Mouse (Mus musculus): Measurements from ENCODE around the gene Egln3.
A peak's percentile ranks its signal among the peaks of the same experiment; 100 is the strongest.

The Egln3 gene

GRCm38 (mm10) chr12:54202276-54202675 is 1.4 kb downstream of the Egln3 start:
- DNase-seq = no peak

- DNase-seq = no peak
These were observed 2.8 kb downstream of the Egln3 start for GRCm38 (mm10) chr12:54200856-54201255.

DNA sequence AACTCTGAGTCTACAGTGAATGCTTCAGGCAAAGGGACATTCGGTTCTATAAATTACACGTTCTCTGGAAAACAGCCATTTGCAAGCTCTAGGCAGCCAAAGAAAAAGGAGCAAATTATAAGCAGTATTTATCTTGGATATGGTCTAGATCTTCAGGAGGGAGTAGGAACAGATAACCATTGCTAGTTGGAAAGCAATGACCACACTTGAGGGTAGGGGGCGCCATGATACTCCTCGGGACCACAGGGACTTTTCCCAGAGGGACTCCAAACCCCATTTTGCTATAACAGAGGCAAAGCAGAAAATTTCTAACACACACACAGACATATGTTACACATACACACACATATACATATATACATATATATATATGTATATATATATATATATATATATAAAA is 3.5 kb downstream of the Egln3 start:
- no peak for DNase-seq

DNA sequence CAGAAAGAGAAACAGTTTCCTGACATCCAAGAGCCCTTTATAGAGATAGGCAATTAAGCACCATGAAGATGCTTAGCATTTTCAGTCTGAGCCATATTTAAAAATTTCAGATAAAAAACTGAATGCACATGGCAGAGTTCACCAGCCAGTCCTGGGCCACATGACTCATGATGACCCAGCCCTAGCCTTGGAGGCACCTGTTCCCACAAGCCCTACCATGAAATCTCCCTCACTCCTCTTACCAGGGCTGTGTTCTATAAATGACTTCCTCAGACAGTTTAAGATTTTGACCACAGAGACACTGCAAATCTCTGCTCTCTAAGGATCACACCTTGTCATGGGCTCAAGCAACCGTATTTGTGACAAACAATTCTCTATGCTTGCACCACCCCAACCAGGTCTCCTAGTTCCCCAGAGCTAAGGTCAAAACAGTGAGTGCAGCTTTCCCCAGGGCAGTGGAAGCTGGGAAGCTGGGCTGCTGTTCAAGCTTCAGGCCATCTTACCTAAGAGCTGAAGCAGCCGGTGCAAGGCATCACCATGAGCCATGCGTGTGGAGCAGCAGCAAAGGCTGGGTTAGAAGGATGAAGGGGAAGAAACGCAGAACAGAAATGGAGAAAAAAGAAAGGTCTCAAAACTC is 5.3 kb downstream of the Egln3 start:
- DNase-seq = no peak

- DNase-seq = no peak
These were observed 5.8 kb downstream of the Egln3 start for GRCm38 (mm10) chr12:54197849-54198248.

- no peak for DNase-seq
These were observed 6.3 kb downstream of the Egln3 start for GRCm38 (mm10) chr12:54197301-54197782.

- no peak for DNase-seq
These were observed 6.8 kb downstream of the Egln3 start for GRCm38 (mm10) chr12:54196881-54197280.

- no peak for DNase-seq
These were observed 9.5 kb downstream of the Egln3 start for GRCm38 (mm10) chr12:54194159-54194558.

DNA sequence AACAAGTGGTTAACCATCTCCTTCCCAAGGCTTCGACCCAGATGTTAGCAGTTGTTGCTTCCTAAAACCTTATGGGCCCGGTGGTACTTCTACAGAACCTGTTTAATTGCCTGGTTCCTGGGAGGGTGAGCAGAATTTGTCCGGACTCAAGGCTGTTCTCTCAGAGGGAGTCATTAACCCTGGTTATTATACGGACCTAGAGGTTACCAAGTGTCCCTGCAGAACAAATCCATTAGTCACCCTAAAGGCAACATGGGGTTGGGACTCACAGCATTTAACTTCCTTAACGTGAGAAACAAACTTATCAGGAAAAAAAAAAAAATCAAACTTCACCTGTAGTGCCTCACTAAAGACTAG is 11.4 kb downstream of the Egln3 start:
- no peak for DNase-seq

- peak; percentile 30 to 52 for DNase-seq
These were observed 11.9 kb downstream of the Egln3 start for GRCm38 (mm10) chr12:54191608-54192304.

- DNase-seq = no peak
These were observed 12.5 kb downstream of the Egln3 start for GRCm38 (mm10) chr12:54191181-54191580.

- DNase-seq = no peak
These were observed 15.7 kb downstream of the Egln3 start for GRCm38 (mm10) chr12:54187812-54188600.

GRCm38 (mm10) chr12:54186926-54187623 is 16.6 kb downstream of the Egln3 start:
- no peak for DNase-seq

DNA sequence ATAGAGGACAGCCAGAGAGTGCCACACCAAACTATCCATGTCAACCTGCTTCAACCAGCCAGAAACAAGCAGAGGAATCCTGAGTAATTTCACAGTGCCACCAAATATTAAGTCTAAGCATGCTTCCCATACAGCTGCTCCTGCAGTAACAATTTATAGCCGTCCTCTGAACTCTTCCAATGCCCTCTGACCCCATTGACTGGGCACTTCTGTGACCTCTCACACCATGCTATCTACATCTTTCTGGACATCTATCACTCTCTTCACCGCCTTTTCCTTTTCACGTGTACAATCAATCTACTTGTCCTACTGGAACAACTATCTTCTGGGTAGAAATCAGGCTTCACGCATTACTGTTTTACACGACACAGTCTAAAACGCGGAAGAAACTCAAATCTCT is 19.4 kb downstream of the Egln3 start:
- DNase-seq = no peak

- no peak for DNase-seq
These were observed 25.3 kb downstream of the Egln3 start for GRCm38 (mm10) chr12:54178323-54178722.

GRCm38 (mm10) chr12:54168786-54169185 is 34.9 kb downstream of the Egln3 start:
- no peak for DNase-seq

DNA sequence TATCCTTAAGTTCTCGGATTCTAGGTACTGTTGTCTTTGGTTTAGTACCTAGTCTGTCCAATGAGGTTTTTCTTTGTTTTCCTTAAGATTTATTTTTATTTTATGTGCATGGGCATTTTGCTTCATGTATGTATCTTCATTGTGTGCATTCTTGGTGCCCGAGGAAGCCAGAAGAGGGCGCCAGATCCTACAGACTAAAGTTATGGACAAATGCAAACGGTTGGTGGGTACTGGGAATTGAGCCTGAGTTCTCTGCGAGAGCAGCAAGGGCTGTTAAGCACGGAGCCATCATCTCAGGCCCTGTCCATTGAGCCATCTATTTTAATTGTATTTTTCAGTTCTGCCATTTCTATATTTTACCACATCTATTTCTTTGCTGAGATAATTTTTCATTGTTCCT is 35.9 kb downstream of the Egln3 start:
- no peak for DNase-seq

- DNase-seq = no peak
These were observed 39.0 kb downstream of the Egln3 start for GRCm38 (mm10) chr12:54164724-54165050.

DNA sequence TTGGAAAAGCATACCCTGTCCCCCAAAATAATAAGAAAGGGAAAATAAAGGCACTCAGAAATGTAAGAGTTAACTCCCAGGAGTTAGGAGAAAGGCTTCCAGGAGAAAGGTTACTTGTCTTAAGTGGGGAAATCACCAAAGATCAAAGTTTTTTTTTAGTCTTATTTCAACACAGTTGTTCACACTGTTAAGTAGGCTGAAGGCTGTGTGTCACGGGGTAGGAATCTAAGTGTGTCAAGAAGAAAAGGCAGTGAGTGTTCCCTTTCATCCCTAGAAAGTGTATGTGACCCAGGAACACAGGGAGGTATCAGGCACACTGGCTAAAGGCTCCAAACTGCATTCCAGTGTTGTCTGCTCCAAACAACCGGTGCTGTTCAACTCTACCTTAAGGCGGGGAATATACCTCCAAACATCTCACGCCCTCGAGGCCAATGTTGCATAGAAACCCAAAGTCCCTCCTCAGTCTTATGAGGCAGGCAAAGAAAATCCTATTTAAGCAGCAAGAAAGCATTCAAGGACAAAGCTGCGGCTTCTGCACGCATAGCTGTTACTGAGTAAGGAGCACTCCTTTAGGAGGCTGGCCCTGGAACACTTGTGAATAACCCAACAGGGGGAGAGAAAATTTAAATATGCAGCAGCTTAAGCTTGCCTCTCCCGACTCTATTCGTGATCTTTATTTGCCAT is 39.5 kb downstream of the Egln3 start:
- no peak for DNase-seq

DNA sequence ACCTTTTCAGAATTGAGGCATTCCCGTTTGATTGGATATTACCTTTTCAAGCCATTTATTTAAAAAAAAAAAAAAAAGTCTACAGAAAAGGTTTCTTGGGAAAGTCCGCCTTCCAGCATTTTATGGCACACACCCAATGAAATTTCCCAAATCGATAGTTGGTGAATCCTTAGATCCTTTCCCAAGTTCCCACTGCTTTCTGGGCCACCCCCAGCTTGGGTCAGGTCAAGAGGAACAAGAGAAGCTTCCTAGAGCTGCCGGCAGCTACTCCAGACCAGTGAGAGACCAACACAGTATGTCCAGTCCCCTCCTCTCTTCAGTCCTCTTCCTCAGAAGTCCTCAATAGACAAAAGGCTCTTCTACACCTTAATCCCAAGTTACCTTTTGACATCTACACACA is 40.5 kb downstream of the Egln3 start:
- DNase-seq = no peak

- no peak for DNase-seq
These were observed 41.0 kb downstream of the Egln3 start for GRCm38 (mm10) chr12:54162637-54163131.

DNA sequence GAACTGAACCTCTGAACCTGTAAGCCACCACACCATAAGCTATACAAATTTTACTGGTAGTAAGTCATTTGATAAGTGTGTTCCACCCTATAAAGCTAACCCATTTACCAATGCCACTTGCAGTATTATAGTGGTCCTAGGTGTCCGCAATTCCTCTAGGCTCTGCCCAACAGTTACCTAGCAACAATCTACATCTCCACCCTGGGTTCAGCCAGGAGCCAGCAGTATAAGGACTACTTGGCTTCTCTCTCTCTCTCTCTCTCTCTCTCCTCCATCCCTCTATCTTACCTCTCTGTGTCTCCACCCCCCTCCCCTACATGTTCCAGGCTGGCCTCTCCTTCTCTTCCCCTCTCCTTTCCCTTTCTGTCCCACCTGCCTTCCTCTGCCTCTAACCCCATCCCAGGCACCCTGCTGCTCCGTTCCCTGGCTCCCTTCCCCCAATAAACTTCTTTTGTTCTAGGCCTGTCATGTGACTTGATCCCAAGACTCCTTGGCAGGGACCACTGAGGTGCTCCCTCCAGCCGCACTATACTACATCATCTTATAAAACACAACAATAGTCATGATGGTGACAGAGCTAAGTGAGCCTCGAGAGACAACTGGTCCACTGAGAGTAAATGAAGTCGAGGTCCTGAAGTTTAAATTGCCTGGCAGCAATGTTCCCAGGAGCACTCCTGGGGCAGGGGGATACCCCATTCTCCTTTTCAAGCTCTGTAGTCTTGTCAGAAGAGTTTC is 42.0 kb downstream of the Egln3 start:
- DNase-seq = no peak
